Mouse (Mus musculus) erythroblast, embryonic 14.5 days (primary cell): ENCODE measurements around the gene Styxl1. TPM values are rescaled to one million over a fixed set of nuclear protein-coding genes. Genes with fewer than 3 reads are reported as not detected.

Source experiments
- H3K27me3 ChIP-seq: 2 replicates; pipeline ENCODE4 v1.6.1; 2012; ENCODE audit warnings: inconsistent platforms; ENCODE audit not compliant: control insufficient read depth
- H3K36me3 ChIP-seq: 2 replicates; pipeline ENCODE4 v1.6.1; 2012; ENCODE audit warnings: mild to moderate bottlenecking, inconsistent platforms; ENCODE audit not compliant: control insufficient read depth
- H3K4me1 ChIP-seq: 2 replicates; pipeline ENCODE4 v1.6.1; 2012; ENCODE audit warnings: inconsistent platforms; ENCODE audit not compliant: control insufficient read depth
- H3K4me3 ChIP-seq: replicated peaks from 2 replicates; pipeline ENCODE3; 2012; ENCODE audit warnings: moderate library complexity, mild to moderate bottlenecking, inconsistent platforms
- H3K9me3 ChIP-seq: 2 replicates; pipeline ENCODE4 v1.6.1; 2012; ENCODE audit warnings: low read length, inconsistent platforms, mixed read lengths; ENCODE audit not compliant: control insufficient read depth
- GATA1 ChIP-seq: IDR thresholded peaks from 2 replicates; pipeline ENCODE4 v1.6.1; 2012; ENCODE audit warnings: low read length, inconsistent platforms, mixed read lengths
- TAL1 ChIP-seq: IDR thresholded peaks from 3 replicates; pipeline ENCODE4 v1.6.1; 2012; ENCODE audit warnings: low read length, inconsistent platforms, mixed read lengths
- polyA plus RNA-seq: library from polyadenylated mRNA; stranded (reverse); fragments of >175 nt; gene quantifications from 2 replicates; pipeline ENCODE4 v1.2.3, GENCODE M21; 2012

Gene Styxl1
- polyA plus RNA-seq, 1 experiment: not detected

DNA sequence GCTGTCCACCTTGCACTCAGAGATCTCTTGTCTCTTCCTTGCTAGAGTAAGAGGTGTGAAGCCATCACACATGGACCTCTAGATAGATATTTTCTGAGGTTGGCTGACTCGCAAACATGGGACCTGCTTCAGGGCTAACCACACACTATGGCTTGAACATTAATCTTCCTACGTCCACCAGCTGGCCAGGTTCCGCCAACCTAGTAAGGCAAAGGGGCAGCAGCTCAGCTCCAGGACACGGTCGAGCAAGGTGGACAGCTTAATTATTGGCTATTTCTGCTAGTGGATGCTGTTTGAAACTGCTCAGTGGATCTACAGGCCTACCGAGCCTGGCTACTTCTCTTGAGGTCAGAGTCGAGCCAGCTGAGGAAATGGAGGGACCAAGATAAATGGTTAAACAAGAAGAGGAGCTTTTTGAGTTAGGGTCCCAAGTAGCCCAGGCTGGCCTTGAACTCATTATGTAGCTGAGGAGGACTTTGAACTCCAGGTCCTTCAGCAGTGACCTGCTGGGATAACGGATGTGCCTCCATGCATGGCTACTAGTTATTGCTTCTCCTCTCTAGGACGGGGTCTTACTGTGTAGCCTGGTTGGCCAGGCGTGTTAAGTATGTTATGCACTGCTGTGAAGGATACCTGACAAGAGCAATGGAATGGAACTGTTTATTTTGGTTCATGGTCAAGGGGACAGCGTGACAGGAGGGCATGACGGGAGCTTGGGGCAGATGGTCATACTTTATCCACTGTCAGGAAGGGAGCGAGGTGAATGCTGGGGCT is 66.4 kb downstream of the Styxl1 start:
- Histone ChIP-seq H3K4me1 (peaks cover 25% of the 10 kb centered on the region), H3K36me3 (peaks cover 18% of the 10 kb centered on the region)
- TF ChIP-seq TAL1 (no peak), GATA1 (no peak)

DNA sequence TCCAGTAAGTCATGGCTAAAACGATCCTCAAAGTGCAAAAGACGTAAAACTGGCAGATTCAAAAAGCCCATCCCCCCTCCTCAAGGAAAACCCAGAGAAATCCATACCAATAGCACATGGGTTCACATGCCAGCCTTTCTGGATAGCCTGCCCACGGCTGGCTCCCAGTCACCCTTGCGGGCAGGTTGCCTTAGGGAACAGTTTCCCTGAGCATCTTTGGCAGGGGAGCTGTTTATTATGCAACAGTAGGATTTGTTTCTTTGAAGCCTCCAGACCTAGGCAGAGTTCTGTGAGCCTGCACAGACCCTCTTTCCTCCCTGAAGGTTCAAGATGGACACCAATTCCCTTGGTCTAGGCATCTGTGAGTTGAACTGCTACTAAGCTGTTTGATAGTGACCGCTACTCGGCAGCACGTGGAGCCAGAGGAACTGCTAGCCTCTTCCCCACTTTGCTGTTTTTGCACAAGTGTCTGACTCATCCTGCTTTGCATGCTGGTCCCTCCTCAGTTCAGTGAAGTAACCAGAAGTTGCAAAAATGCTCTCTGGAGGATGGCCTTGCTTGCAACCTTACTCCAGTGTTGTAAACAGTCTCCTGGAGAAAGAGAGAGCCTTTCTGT is 67.5 kb downstream of the Styxl1 start:
- TF ChIP-seq TAL1 (no peak), GATA1 (no peak)
- peaks cover 25% of the 10 kb centered on the region for H3K4me1 ChIP-seq

More for the DNA sequence above, 66.4 kb downstream of the Styxl1 start:
- Histone ChIP-seq H3K9me3 (no peaks in the 10 kb centered on the region), H3K27me3 (no peaks in the 10 kb centered on the region), H3K4me3 (no peak overlapping the region)

DNA sequence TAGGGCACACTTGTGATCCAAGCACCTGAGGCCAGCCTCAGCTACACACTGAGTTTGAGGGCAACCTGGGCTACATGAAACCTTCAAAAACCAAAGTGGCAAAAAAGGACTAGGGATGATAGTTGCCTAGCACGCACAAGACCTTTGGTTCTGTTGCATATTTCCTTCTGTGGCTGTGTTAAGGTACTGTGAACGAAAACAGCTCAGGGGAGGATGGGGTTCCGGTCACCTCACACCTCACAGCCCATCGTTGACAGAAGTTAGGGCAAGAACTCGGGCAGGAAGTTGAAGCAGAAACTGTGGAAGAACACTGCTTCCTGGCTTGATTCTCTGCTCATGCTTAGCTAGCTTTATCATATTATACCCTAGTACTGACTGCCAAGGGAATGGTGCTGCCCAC is 68.5 kb downstream of the Styxl1 start:
- H3K9me3 ChIP-seq: no peaks in the 10 kb centered on the region
- peaks cover 25% of the 10 kb centered on the region for H3K4me1 ChIP-seq
- peaks cover 6% of the 10 kb centered on the region for H3K36me3 ChIP-seq
- H3K27me3 ChIP-seq: no peaks in the 10 kb centered on the region
- H3K4me3 ChIP-seq: no peak overlapping the region
- TF ChIP-seq GATA1: no peak
- no peak for TF ChIP-seq TAL1

More for the DNA sequence above, 67.5 kb downstream of the Styxl1 start:
- Histone ChIP-seq H3K9me3 (no peaks in the 10 kb centered on the region), H3K27me3 (no peaks in the 10 kb centered on the region), H3K4me3 (no peak overlapping the region), H3K36me3 (peaks cover 9% of the 10 kb centered on the region)

DNA sequence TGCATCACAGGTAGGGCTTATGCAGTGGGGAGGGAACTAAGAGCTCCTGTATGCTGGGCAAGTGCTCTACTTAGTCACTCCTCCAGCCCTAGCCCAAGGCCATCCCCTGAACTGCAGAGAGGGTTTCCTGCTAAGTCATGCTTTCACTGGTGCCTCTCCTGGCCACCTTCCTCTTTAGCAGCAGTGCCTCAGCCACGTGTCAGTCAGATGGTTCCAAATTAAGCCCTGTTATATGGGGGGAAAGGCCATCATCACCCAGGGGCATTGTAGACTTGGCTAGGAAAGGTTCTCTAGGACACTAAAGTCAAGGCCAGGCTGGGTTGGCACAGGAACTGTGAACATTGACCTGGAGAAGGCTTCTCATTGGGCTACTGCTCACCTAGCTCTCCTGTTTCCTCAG is 70.3 kb downstream of the Styxl1 start:
- Histone ChIP-seq H3K9me3 (no peaks in the 10 kb centered on the region), H3K4me1 (peaks cover 16% of the 10 kb centered on the region), H3K36me3 (peaks cover 6% of the 10 kb centered on the region), H3K4me3 (no peak overlapping the region), H3K27me3 (no peaks in the 10 kb centered on the region)
- TF ChIP-seq TAL1 (no peak), GATA1 (no peak)

DNA sequence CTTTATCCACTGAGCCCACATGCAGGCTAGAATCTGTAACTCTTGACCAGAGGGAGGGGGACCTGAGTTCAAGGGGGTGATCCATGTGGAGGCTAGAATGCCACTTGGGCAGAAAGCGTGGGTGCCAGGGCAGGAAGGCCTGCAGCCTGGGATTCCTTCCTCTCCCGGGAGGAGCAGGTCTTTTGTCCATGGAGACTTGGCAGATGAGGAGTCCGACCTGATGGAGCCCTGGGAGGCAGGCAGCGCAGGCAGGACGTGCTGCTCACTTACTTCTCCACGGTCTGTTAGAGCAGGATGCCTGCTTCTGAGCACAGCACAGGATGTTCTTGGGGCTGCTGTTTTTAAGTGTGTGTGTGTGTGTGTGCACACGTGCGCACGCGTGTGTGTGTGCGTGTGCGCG is 71.1 kb downstream of the Styxl1 start:
- no peaks in the 10 kb centered on the region for H3K9me3 ChIP-seq
- no peak for TF ChIP-seq GATA1
- peaks cover 10% of the 10 kb centered on the region for H3K4me1 ChIP-seq
- peaks cover 6% of the 10 kb centered on the region for H3K36me3 ChIP-seq
- H3K27me3 ChIP-seq: no peaks in the 10 kb centered on the region
- H3K4me3 ChIP-seq: no peak overlapping the region

DNA sequence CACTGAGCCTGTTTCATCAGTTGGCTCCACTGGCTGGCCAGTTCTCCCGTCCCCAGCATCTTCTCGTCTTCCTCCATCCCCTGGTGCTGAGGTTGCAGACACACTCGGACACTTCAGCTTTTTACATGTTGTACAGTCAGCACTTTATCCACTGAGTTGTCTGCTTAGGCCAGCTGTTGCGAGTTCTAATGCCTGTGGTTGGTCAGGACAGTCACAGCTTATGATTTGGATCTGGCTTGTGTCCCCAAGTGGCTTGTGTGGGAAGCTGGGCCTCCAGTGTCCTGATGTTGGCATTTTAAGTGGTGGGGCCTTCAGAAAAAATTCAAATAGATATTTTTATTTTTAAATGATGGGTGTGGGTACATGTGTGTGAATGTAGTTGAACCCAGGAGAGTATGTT is 72.8 kb downstream of the Styxl1 start:
- Histone ChIP-seq H3K9me3 (no peaks in the 10 kb centered on the region), H3K4me1 (peaks cover 5% of the 10 kb centered on the region), H3K4me3 (no peak overlapping the region), H3K27me3 (no peaks in the 10 kb centered on the region), H3K36me3 (peaks cover 6% of the 10 kb centered on the region)
- TF ChIP-seq TAL1 (no peak), GATA1 (no peak)

DNA sequence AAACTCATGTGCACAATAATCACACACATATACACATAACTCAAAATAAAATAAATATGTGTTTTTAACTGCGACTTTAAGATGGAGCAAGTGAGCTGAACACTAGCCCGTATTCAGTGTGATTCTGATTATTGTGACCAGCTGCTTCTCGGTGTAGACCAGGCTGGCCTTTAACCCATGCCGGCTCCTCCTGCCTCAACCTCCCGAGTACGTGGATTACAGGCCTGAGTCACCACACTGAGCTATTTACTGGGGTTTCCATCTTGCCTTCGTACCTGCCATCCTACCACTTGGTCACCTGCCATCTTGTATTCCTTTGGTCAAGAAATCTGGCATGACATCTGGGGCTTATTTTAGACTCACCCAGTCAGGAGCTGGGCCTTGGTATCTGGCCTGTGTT is 74.8 kb downstream of the Styxl1 start:
- TF ChIP-seq TAL1 (no peak), GATA1 (no peak)
- H3K9me3 ChIP-seq: no peaks in the 10 kb centered on the region
- no peaks in the 10 kb centered on the region for H3K27me3 ChIP-seq
- H3K4me3 ChIP-seq: no peak overlapping the region
- H3K4me1 ChIP-seq: peaks cover 5% of the 10 kb centered on the region
- H3K36me3 ChIP-seq: peaks cover 13% of the 10 kb centered on the region

DNA sequence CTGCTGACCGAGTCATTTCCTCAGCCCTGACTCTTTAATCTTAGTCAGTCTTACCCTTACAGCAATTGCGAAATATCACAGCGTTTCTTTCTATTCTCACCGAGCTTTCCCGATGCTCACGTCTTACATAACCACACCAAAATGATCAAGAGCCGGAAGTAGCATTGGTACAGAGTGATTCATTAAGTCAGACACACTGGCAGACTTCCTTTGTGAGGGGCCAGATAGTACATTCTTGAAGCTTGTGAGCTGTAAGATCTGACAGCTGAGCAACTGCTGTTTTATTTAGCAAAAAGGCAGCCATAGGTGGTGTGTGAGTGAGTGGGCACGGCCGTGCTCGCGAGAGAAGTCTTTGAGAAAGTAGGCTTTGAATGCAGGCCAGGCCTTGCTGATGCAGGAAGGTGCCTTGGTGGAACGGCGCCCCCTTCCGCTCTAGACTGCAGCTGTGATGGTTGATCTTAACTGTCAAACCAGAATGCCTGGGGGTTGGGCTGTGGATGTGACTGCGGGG is 75.4 kb downstream of the Styxl1 start:
- Histone ChIP-seq H3K4me1 (peaks cover 2% of the 10 kb centered on the region), H3K4me3 (no peak overlapping the region), H3K9me3 (no peaks in the 10 kb centered on the region), H3K27me3 (no peaks in the 10 kb centered on the region), H3K36me3 (peaks cover 13% of the 10 kb centered on the region)
- TF ChIP-seq GATA1 (no peak), TAL1 (no peak)

DNA sequence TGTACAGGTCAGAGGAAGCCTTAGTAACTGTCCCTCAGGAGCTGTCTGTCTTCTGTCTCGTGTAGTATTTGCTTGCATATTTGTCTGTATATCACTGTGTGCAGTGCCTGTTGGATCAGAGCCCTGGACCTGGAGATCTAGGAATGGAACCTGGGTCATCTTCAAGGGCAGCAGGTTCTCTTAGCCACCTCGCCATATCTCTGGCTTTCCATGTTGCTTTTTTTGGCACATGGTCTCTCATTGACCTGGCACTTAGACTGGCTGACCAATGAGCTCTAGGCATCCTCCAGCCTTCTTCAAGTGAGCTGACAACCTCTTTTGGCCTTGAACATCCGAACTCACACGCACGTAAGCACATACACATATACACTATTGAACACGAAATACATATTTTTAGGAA is 76.0 kb downstream of the Styxl1 start:
- Histone ChIP-seq H3K4me3 (no peak overlapping the region), H3K9me3 (no peaks in the 10 kb centered on the region), H3K36me3 (peaks cover 12% of the 10 kb centered on the region), H3K27me3 (no peaks in the 10 kb centered on the region), H3K4me1 (peaks cover 2% of the 10 kb centered on the region)
- TF ChIP-seq GATA1 (no peak), TAL1 (no peak)
